Mouse (Mus musculus): ENCODE results near the gene Mylk.
"Not testable (repeated sequence)": the region's sequence is repeated elsewhere in the genome, so short reads cannot be mapped to it uniquely, and the experiment has no call there.

The Mylk gene

DNA sequence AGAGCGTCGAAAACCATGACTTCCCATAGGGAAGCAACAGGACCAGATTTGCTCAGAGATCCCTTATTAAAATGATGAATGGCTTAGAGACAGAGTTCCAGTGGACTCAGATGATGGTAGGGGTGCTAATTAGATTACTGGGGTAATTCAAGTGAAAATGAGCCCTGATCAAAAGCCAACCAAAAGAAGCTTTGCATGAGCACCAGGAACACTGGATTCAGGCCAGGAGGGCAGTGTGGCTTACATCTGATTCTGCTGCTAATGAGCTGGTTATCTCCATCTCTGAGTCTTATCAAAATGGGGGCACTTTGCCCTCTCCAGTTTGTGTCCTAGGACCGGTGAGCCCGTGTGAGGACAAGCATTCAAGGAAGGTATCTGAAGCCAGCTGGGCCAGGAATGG lies 23.4 kb downstream of the Mylk start:
- DNase-seq (ENCODE audit: low read depth in 2 of 2, low spot score in 2 of 2) = no peak

DNA sequence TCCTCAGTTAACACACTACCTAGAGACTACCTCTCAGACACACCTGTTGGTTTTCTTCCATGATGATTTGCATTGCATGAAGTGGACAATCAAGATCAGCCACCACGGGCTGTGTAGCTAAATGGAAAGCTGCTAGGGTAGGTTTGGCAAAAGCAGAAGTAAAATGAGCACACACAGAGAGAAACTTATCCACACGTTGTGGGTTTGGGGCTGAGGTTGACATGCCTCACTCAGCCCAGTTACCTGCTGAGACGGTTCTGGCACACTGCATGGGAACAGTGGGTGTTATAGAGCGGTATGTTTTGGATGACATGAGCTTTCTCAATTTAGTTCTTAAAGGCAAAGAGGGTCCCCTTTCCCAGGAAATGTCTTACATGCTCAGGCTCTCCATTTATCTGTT lies 25.1 kb downstream of the Mylk start:
- no peak for DNase-seq (ENCODE audit: low read depth in 2 of 2, low spot score in 2 of 2)

DNA sequence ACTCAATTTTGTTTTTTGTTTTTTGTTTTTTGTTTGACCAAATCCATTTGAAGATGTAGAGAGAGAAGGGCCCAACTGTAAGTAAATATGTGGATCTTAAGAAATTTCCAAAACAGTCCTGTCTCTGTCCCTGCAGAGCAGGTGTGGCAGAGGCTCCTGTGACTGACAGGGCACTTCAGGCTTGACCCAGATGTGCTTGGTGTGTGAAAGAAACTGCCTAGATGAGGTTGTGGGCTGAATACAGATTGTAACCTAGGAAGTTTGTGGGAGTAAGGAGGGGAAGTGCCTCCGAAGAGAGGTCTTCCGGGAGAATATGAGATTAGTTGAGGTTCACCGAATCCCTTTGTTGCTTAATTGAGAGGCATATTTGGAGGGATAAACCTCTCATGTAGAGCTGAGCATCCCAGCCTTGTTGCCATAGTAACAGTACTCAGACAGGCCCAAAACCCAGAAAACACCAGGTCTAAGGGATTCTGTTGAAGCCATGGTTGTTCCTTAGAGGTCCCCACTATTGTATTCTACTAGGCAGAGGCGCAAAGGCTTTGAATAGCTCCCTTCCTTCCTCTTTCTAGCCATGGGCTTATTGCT lies 27.5 kb downstream of the Mylk start:
- DNase-seq (ENCODE audit: low read depth in 2 of 2, low spot score in 2 of 2) = no peak

DNA sequence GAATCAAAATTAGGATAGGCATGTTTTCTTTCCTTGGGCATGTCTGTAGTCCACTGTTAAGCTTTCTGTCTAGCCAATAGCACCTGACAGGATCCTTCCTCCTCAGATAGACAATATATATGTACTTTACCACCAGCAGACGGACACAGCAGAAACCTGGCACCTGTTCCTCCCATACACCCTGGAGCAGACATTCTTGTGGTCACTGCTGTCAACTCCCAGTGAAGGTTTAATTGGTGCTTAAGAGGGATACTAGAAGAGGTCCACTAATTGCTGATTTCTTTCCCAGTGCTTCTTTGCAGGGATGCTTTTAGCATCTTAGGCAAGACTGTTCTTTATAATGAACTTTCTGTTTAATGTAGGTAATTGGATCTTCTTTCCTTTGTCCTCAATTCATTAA lies 37.4 kb downstream of the Mylk start:
- DNase-seq (ENCODE audit: low read depth in 2 of 2, low spot score in 2 of 2) = no peak

DNA sequence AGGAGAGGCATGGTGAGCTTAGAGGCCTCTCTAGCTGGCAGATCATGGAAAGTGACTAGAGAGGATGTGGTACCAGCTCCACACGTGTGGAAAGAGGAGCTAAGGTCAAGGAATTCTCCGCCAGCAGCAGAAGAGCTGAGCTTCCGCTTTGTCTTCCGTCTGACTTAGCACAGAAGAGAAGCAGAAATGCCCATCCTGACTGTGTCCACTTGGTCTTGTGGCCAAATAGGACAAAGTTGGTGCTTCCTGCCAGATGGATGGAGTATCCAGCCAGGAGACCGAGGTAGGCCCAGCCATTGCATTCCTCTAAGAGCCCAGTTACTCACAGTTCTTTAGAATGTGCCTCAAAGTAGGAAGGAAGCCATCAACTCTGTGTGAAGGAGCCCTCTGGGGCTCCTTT lies 38.5 kb downstream of the Mylk start:
- DNase-seq (ENCODE audit: low read depth in 2 of 2, low spot score in 2 of 2) = no peak

DNA sequence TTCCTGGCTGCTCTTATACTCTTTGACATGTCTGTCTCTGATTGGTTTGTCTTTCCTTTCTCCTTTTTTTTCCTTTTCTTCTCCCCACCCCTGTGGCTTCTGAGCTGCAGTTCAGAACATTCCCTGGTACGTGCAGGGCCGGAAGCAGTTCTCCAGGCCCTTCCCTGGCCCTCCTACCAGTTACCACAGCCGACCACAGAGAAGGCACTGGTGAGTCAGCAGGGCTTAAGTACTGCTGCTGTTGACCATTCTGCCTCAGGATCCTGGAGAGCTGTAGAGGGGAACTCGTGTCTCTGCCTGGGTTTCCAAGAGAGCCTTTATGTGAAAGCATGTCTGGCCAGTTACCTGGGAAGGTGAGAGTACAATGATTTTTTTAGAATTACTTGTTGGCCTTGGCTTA lies 39.7 kb downstream of the Mylk start:
- DNase-seq (ENCODE audit: low read depth in 2 of 2, low spot score in 2 of 2) = no peak

DNA sequence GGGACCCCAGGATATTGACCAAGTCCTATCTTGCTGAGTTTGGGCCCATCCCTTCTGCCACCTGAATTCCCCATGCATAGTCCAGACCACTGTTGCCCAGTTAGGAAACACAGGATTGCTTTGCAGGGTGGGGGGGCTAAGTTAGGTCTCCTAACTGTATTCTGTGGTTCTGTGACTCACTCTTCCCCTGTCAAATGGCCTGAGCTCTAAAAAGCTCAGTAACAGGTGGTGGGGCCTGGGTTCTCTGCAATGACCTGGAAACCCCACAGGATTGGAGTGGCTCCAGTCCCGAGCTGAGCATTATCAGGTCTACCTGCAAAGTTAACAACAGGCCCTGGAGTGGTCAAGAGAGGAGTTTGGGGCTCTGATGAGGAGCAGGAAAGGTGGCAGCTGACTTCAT lies 47.5 kb downstream of the Mylk start:
- no peak for DNase-seq (ENCODE audit: low read depth in 2 of 2, low spot score in 2 of 2)

DNA sequence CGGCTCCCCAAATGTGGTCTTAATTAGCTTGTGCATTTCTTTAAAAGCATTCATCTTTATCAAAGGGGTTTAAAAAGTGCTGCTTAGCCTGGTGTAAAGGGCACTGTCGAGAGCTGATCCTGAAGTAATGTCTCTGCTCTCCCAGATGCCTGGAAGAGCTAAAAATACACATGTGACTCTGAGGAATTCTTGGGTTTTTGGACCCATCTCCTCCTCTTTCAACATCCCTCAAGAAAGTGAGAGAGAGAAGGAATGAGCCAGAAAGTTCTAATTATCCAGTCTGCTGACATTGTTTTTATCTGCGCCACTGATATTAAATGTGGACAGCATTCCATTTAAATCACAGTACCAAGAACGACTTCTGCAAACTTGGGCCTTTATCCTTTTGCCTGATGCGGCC lies 48.0 kb downstream of the Mylk start:
- no peak for DNase-seq (ENCODE audit: low read depth in 2 of 2, low spot score in 2 of 2)

DNA sequence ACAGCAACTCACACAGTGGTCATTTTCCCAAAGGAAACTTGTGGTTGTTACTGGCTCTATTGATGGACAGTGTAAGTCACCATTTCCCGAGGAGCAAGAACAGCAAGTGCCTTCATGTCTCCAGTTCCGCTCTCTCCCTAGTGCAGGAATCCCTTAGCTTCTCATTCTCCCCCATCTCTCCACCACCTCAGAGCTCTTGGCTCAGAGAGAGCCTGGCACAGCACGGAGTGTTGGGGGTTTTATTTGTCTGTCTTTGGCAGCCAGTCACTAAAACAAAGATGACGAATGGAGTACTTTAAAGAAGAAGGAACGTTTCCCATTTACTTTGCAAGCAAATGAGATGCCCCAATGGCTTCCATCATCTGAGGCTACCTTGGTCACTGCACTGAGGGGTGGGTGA lies 56.2 kb downstream of the Mylk start:
- no peak for DNase-seq (ENCODE audit: low read depth in 2 of 2, low spot score in 2 of 2)

DNA sequence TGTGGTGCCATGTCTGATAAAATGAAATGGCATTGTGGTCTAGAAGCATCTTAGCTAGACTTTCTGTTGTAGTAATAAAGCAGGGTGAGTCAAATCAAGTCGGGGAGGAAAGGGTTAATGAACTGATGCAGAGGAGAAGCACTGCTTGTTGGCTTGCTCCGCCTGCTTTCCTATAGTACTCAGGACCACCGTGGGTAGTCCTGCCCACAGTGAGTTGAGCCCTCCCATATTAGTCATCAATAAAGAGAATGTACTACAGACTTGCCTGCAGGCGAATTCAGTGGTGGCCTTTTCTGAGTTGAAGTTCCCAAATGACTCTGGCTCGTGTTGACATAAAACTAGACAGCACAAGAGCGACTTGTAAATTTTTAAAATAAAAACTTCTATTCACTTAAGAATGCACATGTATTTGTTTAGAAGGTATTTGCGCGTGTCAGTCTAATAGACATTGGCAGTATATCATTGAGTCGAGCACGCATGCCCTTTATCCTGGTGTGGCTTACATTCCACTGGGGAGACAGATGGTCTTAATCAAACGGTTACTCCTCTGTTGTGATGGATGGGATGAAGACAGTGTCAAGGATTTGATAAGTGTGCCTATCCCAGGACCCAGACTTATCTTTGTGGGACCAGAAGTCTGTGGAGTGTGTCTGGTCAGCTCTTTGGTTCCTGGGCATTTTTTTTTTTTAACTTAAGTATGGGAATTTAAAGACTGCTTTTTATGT lies 59.4 kb downstream of the Mylk start:
- DNase-seq (ENCODE audit: low read depth in 2 of 2, low spot score in 2 of 2) = no peak

DNA sequence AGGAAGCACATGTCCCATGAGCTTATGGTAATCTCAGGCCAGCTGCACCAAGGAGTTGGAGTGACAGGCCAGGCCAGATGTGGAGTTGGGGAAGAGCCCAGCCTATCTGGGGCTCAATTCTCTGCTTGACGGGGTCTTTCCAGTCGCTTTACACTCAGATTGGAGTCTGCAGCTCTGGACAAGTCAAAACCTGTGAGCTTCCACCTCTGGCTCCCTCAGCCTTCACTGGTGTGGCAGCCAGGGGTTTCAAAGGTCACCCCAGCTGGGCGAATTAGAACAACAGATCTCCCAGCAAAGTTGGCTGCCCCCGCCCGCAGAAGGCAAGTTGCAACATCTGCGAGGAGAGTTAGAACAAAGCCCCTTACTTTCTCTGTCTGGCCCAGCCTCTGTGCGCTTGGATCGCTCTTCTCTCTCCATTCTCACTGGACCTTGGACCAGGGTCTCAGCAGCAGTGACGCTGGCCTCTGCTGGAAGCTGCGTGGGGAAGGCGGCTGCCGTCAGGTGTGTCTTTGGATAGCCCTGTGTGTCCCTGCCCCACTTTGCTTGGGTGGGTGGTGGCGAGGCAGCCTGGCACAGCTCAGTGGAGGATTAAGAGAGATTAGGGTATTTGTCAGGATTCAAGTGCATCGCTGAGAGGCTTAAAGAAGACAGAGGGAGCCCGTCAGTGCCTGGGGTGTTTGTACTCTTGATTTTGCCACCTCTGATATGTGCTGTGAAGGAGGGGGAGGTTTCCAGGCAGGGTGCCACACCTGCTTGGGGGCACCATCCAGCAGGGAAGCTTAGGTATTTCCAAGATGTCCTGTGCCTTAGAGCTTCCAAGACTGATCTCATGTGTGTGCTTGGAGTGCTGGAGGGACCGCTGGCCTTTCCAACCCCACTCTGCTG lies 62.1 kb downstream of the Mylk start:
- DNase-seq (ENCODE audit: low read depth in 2 of 2, low spot score in 2 of 2) = no peak

DNA sequence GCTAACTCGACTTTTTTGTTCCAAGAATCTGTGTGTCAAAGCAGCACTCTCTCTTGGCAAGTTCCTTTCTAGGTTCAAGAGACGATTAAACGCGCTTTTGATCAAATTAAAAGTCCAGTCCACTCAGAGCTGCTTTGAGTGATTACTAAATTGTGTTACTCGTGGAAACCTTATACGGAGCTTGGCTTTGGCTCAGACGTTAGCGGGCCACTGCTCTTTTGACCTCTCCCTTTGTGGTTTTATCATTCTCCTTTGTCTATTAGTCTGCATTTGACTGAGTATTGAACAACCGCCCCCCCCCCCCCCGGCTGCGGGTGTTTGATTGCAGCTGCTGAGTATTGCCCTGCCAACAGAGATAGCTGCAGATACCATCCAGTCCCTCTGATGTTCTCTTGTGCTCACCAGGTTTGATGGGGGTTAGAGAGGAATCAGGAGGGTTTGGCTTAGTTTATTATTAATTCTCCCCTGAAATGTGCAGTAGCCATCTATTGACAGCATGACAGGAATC lies 62.8 kb downstream of the Mylk start:
- DNase-seq (ENCODE audit: low read depth in 2 of 2, low spot score in 2 of 2) = no peak

DNA sequence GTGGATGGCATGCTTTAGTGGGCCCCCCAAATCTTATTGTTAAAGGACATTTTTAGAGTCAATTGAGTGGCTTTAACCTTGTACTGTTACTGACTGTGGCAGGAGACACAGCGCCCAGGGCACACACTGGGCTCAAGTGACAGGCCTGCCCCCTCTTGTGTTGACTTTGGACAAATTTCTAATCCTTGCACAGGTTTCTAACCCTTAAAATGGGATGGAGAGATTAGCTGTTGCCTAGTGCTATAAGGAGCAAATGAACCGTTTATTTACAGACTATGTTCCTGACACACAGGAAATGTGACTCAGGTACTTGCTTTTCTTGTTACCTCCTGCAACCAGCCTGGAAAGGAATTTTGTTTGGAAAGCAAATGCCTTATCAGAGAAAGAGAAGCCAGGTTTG lies 67.2 kb downstream of the Mylk start:
- DNase-seq (ENCODE audit: low read depth in 2 of 2, low spot score in 2 of 2) = no peak

DNA sequence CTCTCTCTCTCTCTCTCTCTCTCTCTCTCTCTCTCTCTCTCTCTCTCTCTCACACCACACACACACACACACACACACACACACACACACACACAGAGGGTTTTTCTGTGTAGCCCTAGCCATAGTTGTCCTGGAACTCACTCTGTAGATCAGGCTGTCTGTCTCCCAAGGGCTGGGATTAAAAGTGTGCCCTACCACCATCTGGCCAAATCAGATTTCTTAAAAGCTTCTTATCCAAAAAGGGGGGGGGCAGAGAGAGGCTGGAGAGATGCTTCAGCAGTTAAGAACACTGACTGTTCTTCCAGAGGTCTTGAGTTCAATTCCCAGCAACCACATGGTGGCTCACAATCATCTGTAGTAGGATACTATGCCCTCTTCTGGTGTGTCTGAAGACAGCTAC lies 68.2 kb downstream of the Mylk start:
- not testable (repeated sequence) for DNase-seq (ENCODE audit: low read depth in 2 of 2, low spot score in 2 of 2)

DNA sequence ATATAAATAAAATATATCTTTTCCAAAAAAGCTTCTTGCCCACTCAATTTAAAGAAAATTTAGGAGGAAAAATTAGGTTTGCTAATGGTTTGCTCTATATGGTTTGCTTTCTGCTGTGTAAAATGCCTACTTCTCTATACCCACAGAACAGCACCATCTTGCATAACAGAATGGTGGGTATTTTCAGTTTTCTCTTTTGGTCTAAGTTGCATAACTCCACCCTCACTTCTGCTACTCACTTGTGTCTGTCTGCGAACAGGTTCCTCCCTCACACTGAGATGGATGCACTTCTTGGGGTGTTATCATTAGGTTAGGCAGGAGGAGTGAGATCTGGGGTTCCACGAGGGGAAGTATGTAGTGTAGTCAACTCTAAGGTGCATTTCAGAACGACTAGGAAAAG lies 68.6 kb downstream of the Mylk start:
- DNase-seq (ENCODE audit: low read depth in 2 of 2, low spot score in 2 of 2) = no peak

DNA sequence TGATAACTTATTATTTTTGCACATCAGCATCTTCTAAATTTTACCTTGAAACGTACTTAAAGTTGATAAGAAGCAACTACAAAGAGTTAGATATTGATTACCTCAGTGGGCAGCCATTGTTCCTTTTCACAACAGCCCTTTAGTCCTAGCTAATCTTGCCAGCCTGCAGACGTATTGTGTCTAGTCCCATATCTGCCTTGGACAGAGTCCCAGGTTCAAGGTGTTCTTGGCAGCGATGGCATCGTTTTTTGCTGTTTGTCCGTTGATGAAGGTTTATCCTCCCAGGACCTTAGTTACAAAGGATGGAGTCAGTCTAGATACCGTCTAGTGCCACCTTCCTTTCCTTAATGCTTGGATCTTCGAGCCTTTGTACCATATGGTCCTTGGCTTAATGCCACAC lies 69.6 kb downstream of the Mylk start:
- DNase-seq (ENCODE audit: low read depth in 2 of 2, low spot score in 2 of 2) = no peak

DNA sequence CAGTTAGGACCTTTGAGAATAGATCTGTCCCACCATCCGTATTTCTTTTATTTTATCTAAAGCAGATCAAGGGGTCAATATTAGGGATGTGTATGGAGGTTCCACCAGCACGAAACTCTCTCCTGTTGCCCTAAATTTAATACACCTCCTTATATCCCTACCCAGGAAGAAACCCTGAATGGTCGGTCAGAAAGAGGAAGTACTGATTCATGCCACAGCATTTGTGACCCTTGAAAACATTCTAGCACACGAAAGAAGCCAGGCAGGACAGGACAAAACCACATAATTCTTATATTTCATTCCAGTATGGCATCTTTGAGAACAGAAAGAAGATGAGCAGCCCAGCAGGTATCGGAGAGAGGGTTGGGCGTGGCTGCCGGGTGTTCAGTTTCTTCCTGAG lies 71.5 kb downstream of the Mylk start:
- no peak for DNase-seq (ENCODE audit: low read depth in 2 of 2, low spot score in 2 of 2)

DNA sequence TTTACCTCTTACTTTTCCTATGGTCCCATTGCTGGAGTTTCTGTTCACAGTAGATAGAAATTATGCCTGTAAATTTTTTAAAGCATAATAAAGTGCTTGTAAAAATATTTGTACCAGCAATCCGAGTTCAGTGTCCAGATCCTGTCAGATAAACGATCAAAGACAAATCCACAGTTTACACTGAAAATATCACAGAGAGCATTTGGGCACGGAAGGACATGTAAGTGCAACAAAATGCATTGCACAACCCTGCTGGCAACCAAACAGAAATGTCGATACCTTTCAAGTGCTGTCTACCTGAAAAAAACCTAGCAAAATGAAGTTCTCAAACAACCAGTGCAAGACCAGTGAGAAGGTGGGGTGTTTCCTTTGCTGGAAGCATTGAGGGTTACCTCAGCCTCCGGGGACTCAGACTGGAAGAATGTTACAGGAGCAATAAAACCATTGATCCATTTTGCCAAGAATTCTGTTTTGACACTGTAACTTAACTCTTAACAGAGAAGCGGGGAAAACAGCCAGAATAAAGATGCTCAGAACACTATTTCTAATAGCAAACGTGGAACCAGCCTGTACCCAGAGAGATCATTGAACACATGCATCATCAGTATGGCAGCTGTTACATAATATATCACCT lies 80.2 kb downstream of the Mylk start:
- no peak for DNase-seq (ENCODE audit: low read depth in 2 of 2, low spot score in 2 of 2)

DNA sequence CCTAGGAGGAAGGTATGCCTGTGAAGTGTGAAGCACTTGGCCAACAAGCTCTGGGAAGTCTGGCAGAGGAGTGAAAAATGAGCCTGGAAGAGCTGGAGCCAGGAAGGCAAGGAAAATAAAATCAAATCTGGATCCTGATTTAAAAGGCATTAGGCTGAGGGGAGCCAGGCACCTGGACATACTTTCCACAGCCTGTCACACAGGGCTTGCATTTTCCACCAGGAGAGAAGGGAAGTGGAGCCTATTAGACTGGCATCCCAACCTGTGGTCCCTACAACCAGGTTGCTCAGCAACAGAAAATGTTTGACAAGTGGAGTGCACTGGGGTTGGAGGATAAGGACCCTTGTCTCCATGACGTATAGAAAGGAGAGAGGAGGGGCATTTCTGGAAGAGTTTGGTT lies 89.5 kb downstream of the Mylk start:
- no peak for DNase-seq (ENCODE audit: low read depth in 2 of 2, low spot score in 2 of 2)

DNA sequence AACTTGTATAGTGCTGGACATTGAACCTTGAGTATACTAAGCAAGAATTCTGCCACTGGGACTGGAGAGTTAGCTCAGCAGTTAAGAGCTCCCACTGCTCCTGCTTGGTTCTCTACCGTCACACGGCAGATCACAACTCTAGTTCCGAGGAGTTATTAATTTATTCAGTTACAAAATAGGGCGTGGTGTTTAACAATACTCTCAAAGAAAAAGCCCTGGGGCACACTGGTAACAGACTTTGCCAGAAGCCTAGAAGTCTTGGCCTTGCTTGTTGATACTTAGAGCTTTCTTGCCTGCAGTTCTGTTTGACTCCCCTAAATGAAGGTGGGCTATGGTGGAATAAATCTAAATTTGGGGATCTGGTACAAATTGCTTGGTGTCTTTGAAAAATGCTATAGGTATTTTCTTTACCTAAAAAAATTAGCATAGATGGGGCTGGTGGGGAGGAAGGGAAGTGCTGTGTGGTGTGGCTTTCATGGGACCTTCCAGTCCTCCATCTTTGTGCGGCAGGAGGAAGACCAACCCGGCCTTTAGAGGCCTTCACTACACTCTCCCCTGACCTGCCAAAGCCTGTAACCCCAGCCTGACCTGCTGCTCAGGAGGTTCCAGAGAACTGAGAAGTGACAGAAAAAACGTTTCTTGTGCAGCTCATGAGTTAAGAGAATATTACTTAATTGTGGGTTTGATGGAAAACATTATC lies 94.1 kb downstream of the Mylk start:
- DNase-seq (ENCODE audit: low read depth in 2 of 2, low spot score in 2 of 2) = no peak

DNA sequence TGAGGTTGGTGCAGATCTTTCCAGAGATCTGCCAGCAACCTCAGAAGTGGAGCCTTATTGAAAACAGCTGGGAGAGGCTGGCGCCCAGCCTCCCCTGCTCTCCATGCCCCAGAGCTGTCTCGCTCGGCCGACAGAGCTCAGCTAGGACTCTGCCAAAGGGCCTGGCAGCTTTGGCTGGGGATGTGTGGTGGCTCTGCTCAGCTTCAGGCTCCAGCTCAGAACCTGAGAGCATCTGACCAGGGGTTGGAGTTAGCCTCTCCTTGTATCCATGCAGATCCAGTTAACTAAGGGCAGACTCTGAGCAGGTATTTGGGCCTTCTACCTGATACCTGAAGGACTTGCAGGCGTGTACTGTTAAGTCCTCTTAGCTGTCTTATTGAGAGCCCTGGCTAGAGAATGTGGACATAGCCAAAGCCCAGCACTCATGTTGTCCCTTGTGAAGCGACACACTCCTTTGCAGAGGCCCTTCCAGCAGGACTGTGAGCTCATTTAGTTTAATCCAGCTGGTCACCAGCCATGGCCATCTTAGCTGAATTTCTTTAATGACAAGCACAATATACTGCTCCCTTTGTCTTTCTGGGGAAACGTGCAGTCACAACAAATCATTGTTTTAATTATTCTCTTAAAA lies 94.8 kb downstream of the Mylk start:
- DNase-seq (ENCODE audit: low read depth in 2 of 2, low spot score in 2 of 2) = no peak
